Mouse (Mus musculus): ENCODE measurements around the gene St6gal1.

The St6gal1 gene

DNA sequence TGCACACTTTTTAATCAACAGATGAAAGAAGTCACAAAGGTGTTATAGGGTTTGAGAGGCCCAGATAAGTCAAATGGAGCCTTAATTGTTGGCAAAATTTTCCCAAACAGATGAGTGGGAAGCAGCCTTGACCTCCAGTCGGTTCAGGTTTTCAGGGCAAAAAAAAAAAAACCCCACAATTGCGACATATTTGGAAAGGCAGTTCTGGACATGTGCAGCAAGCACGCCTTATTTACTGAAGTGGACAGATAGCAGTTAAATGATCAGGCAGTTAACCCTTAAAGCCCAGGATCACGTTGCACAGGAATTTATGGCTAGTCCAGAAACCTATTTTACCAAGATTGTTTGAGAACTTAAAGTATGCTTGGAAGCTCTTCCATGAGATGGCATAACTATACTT is 112.8 kb downstream of the St6gal1 start:
- no peak for DNase-seq (ENCODE audit: low spot score)

GRCm38 (mm10) chr16:23341254-23341653 is 116.7 kb downstream of the St6gal1 start:
- DNase-seq (ENCODE audit: low spot score), result no peak

- no peak for DNase-seq (ENCODE audit: low spot score)
These were observed 126.3 kb downstream of the St6gal1 start for GRCm38 (mm10) chr16:23350802-23351201.

GRCm38 (mm10) chr16:23361031-23361430 is 136.5 kb downstream of the St6gal1 start:
- no peak for DNase-seq (ENCODE audit: low spot score)

- no peak for DNase-seq (ENCODE audit: low spot score)
These were observed 137.0 kb downstream of the St6gal1 start for GRCm38 (mm10) chr16:23361434-23361970.

GRCm38 (mm10) chr16:23364328-23364990 is 139.9 kb downstream of the St6gal1 start:
- DNase-seq (ENCODE audit: low spot score), result no peak

- DNase-seq (ENCODE audit: low spot score), result no peak
These were observed 144.6 kb downstream of the St6gal1 start for GRCm38 (mm10) chr16:23369124-23369523.

- DNase-seq (ENCODE audit: low spot score), result no peak
These were observed 146.2 kb downstream of the St6gal1 start for GRCm38 (mm10) chr16:23370724-23371123.

- no peak for DNase-seq (ENCODE audit: low spot score)
These were observed 147.8 kb downstream of the St6gal1 start for GRCm38 (mm10) chr16:23372340-23372739.

GRCm38 (mm10) chr16:23374068-23374467 is 149.5 kb downstream of the St6gal1 start:
- no peak for DNase-seq (ENCODE audit: low spot score)

- peak; percentile 44 for DNase-seq (ENCODE audit: low spot score)
These were observed 150.4 kb downstream of the St6gal1 start for GRCm38 (mm10) chr16:23374938-23375337.

DNA sequence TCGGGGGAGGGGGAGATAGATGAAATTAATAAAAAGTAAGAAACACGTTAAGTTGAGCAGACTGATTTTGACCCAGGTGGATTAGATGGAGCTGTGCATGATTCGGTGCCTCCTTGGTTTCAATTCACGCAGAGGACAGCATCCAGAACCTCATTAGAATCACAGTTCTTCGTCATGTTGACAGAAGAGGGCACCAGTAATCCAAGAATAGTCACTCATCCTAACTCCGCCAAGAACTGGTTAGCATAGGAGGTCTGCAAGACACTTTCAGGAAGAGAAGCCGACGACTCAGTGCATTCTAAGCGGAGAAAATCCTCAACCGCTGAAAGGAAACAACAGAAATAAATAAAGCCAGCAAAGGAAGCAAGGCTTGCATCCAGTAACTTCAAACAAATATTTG is 151.6 kb downstream of the St6gal1 start:
- DNase-seq (ENCODE audit: low spot score), result peak; percentile 26

- no peak for DNase-seq (ENCODE audit: low spot score)
These were observed 155.1 kb downstream of the St6gal1 start for GRCm38 (mm10) chr16:23379536-23380230.

DNA sequence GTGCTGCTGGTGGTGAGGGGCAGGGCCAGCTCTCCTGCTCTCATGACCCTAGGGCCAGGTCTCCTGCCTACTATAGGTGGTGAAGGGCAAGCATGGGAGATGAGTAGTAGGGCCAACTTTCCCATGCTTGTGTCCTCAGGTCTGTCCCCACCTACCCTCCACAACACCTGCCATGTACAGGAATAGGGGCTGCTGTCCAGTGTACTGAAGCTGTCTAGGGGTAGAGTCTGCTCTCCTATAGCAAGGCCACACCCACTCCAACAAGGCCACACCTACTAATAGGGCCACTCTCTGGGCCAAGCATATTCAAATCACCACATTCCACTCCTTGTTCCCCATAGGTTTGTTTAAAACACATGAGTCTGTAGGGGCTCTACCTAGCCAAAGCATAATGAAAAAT is 159.8 kb downstream of the St6gal1 start:
- DNase-seq (ENCODE audit: low spot score), result no peak

DNA sequence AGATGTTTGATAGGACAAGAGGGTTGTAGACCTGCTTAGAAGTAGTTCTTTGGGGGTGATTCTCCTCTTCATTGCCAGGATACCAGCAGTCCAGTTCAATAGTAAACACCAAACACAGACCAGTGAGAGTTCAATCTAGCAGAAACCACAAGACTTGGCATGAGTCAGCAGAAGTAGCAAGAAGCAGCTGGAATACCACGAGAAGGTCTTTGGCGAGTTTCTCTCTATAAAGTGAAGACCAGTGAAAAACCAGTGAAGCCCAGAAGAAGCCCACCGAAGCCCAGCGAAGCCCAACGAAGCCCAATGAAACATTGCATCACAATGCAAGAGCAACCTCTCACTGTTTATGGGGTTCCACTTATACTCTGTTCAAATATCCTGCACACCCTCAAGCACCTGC is 173.4 kb downstream of the St6gal1 start:
- DNase-seq (ENCODE audit: low spot score), result no peak

GRCm38 (mm10) chr16:23401463-23401862 is 176.9 kb downstream of the St6gal1 start:
- DNase-seq (ENCODE audit: low spot score), result no peak

DNA sequence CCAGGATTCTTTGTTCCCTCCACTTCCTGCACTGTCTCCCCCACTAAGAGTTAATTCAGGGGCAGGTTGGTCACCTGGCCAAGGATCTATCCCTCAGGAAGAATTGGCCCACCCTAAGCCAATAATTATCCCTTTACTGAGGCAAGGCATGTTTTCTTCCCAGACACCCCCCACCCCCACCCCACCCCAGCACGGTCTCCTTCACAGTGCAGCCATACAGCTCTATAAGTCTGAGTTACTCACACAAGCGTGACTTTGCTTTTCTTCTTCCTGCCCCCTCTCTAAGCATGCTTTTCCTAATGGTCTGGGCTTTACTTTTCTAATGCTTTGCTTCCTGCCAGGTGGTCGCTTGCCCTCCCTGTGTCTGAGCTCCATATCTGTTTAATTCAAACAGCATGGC is 177.4 kb downstream of the St6gal1 start:
- DNase-seq (ENCODE audit: low spot score), result no peak

DNA sequence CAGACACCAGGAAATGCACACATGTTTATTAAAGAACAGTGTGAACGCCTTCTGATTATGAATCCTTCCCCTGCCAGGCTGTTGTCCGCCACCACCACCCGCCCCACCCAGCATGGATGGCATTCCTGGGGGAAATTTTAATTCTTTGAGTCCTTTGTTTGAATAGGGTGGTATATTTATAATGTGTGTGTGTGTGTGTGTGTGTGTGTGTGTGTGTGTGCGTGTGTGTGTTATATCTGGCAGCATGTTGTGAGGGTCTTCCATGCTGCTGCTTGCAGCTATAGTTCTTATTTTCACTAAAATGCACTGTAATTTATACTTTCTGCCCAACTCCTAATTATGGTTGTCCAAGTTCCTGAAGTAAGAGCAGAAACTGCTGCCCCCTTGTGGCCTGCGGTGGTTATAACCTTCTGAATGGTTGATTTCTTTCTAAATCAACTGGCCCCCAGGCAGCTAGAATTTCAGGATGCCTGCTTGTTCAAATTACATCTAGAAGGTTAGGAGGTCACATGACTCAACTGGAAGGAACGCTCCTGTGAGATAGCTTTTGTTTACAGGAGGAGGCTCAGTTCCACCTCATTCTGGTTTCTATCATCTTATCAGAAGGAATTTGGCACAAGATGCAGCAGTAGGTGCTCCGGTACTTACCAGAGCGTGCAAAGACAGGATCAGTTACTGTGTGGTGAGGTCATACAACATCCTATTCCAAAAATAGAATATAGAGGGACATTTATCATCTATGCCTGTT is 178.6 kb downstream of the St6gal1 start:
- DNase-seq (ENCODE audit: low spot score), result peak; percentile 83

Measured in layer of hippocampus, adult 9-10 months (tissue).